ENCODE assay signal across 17 mouse cellular contexts in the genomic region with DNA sequence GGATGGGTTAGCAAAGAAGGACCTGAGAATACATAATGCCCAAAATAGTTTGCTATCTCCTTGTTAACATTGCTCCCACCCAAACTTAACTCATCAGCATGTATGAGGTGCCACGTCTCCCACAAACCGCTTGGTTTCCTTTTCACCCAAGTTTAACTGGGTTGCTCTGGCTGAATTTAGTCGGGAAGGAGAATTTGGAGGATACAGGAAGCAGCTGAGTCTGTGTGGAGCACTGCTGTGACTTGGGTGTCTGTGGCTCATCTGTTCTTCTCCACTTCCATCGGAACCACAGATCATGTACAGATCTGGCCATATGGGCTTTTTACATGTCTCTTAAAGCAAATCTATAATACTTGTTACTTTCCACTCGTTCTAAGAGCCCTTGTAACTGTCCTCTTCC.
DNase-seq lines count a peak whose midpoint lies in the region; ATAC-seq and TF ChIP-seq lines count a peak whose summit lies in the region.
"Had no signal": no experiment of that assay in that cellular context is flagged by ENCODE, and none has a peak within 500 bp of the region (broad histone marks: within the 10 kb centered on the region; RNA-seq: fewer than 3 reads in every experiment).

No protein-coding gene starts in this region.

- no peak for TF ChIP-seq CTCF in left cerebral cortex, adult 2 months (IDR thresholded peaks at IDR 0.05)

- no peak overlapping the region; the same call in 1 of the 2 replicates for H3K27ac ChIP-seq in left cerebral cortex, adult 2 months
- H3K27ac ChIP-seq in intestine, embryonic 15.5 days: no peak overlapping the region
- H3K27ac ChIP-seq: embryonic facial prominence, embryonic 13.5 days; forebrain, embryonic 12.5 days; hindbrain, embryonic 10.5 days; hindbrain, embryonic 14.5 days had no signal

- no peak overlapping the region for H3K4me2 ChIP-seq in intestine, embryonic 15.5 days (replicated peaks)
- H3K4me2 ChIP-seq: embryonic facial prominence, embryonic 13.5 days; forebrain, embryonic 12.5 days; heart, embryonic 12.5 days; hindbrain, embryonic 14.5 days had no signal

- DNase-seq in frontal cortex, postnatal 10 days (ENCODE audit: low spot score in 2 of 2): no peak
- peak; percentile 15 for DNase-seq in left cerebral cortex, adult 11 months (ENCODE audit: low spot score)
- DNase-seq in left cerebral cortex, adult 2 months (ENCODE audit: extremely low spot score in 1 of 2, low spot score in 2 of 2): no peak
- DNase-seq in right cerebral cortex, adult 18-20 months: peak; percentile 31
- DNase-seq in right cerebral cortex, postnatal 4 days: no peak
- DNase-seq: adrenal gland, postnatal 10 days; cerebellum, adult 11-12 months; cerebellum, adult 9-11 months; cerebellum, postnatal 36 days; gastrocnemius, postnatal 10 days had no signal

- H3K9ac ChIP-seq in intestine, embryonic 15.5 days: no peak overlapping the region
- H3K9ac ChIP-seq: embryonic facial prominence, embryonic 13.5 days; forebrain, embryonic 12.5 days; heart, embryonic 12.5 days; hindbrain, embryonic 14.5 days had no signal

- H3K36me3 ChIP-seq in intestine, embryonic 15.5 days: no peaks in the 10 kb centered on the region
- H3K36me3 ChIP-seq: embryonic facial prominence, embryonic 13.5 days; forebrain, embryonic 12.5 days; heart, embryonic 12.5 days; hindbrain, embryonic 10.5 days had no signal

- intact Hi-C loops in left cerebral cortex, adult 2 months (cut with DNase I): loop anchor here (5.0 kb wide), 1 partner anchor 237 kb away; no protein-coding TSS in a partner anchor

- ATAC-seq in frontal cortex, adult (ENCODE audit: low TSS enrichment): peak; percentile 91
- no peak for ATAC-seq in intestine, embryonic 15.5 days

- no peaks in the 10 kb centered on the region for H3K9me3 ChIP-seq in intestine, embryonic 15.5 days
- H3K9me3 ChIP-seq: embryonic facial prominence, embryonic 13.5 days; forebrain, embryonic 12.5 days; heart, embryonic 12.5 days; hindbrain, embryonic 10.5 days had no signal

- no peaks in the 10 kb centered on the region for H3K4me1 ChIP-seq in intestine, embryonic 15.5 days (replicated peaks)
- H3K4me1 ChIP-seq: embryonic facial prominence, embryonic 13.5 days; forebrain, embryonic 12.5 days; heart, embryonic 12.5 days; hindbrain, embryonic 10.5 days had no signal

- H3K27me3 ChIP-seq in intestine, embryonic 15.5 days (replicated peaks): no peaks in the 10 kb centered on the region
- H3K27me3 ChIP-seq: embryonic facial prominence, embryonic 13.5 days; forebrain, embryonic 12.5 days; heart, embryonic 12.5 days had no signal

- 75% methylated on average over 5 of the region's 5 CpGs for WGBS in intestine, embryonic 15.5 days

- no peak overlapping the region for H3K4me3 ChIP-seq in left cerebral cortex, adult 2 months
- H3K4me3 ChIP-seq in intestine, embryonic 15.5 days (replicated peaks): no peak overlapping the region
- H3K4me3 ChIP-seq: embryonic facial prominence, embryonic 13.5 days; forebrain, embryonic 12.5 days; heart, embryonic 12.5 days; hindbrain, embryonic 10.5 days had no signal

Comparison
In these comparisons a context has a peak if more than half of its experiments do, and no peak if none do; other contexts are left out.
1. DNase-seq: peak in left cerebral cortex, adult 11 months (single experiment) and right cerebral cortex, adult 18-20 months (single experiment); none in frontal cortex, postnatal 10 days (0 of 2), left cerebral cortex, adult 2 months (0 of 2) and right cerebral cortex, postnatal 4 days (single experiment).